Mouse (Mus musculus) lung, adult 2 months (tissue): ENCODE data around the gene Olfr325. TPM values are rescaled to one million over a fixed set of nuclear protein-coding genes. Genes with fewer than 3 reads are reported as not detected.
"Not testable (repeated sequence)": the region's sequence is repeated elsewhere in the genome, so short reads cannot be mapped to it uniquely, and the experiment has no call there.

Experiments
- DNase-seq: peaks from one replicate; pipeline ENCODE4 v3.0.0; 2022
- H3K4me1 ChIP-seq: fragments of 200-500 bp; 2 replicates; pipeline ENCODE4 v1.6.1; 2011; ENCODE audit warnings: low read length; ENCODE audit not compliant: control insufficient read depth, insufficient read depth
- H3K4me3 ChIP-seq: fragments of 200-500 bp; replicated peaks from 2 replicates; pipeline ENCODE3; 2011; ENCODE audit warnings: low read depth, mild to moderate bottlenecking, control low read depth, low read length; ENCODE audit errors: extremely low read depth
- CTCF ChIP-seq: fragments of 200-500 bp; IDR thresholded peaks from 2 replicates; pipeline ENCODE4 v1.5.1; 2011; ENCODE audit warnings: mild to moderate bottlenecking, low read length, control low read depth; ENCODE audit not compliant: insufficient read depth
- POLR2A ChIP-seq: fragments of 200-500 bp; IDR thresholded peaks from 2 replicates; pipeline ENCODE4 v1.6.1; 2011; ENCODE audit warnings: low read depth, mild to moderate bottlenecking, control low read depth, low read length, borderline replicate concordance; ENCODE audit errors: extremely low read depth
- WGBS: fragments of 180-500 bp; shearing (Covaris S2); methylation state at CpG from one replicate; pipeline ENCODE4 v1.1.7; 2018; 5-methylcytosine and 5-hydroxymethylcytosine counted together
- polyA plus RNA-seq: library from polyadenylated mRNA; depleted of rRNA; stranded (reverse); fragments of >200 nt; gene quantifications from 2 replicates; pipeline ENCODE4 v1.2.3, GENCODE M21; 2012; rRNA removed

Gene Olfr325
- not detected in 2 replicates for polyA plus RNA-seq

- TF ChIP-seq POLR2A (no peak), CTCF (no peak)
- 75% methylated on average over 1 of the region's 1 CpGs for WGBS
- Histone ChIP-seq H3K4me1 (no peaks in the 10 kb centered on the region), H3K4me3 (no peak within 1 kb of the TSS)
- DNase-seq = no peak
Observed at GRCm38 (mm10) chr11:58577430-58577829, at the start of gene Olfr325. Gene Olfr325, plus strand, starts transcription at chr11:58577730.

GRCm38 (mm10) chr11:58534736-58535135 lies 42.8 kb upstream of the Olfr325 start, which contains the start of gene Olfr330:
Gene Olfr330, minus strand, starts transcription at chr11:58534836.
- H3K4me1 ChIP-seq, H3K4me3 ChIP-seq, DNase-seq: not testable (repeated sequence)

GRCm38 (mm10) chr11:58546322-58546721 lies 31.2 kb upstream of the Olfr325 start, which contains the start of gene Olfr329-ps:
Gene Olfr329-ps, minus strand, starts transcription at chr11:58546422.
- H3K4me3 ChIP-seq = no peak within 1 kb of the TSS
- TF ChIP-seq POLR2A (no peak), CTCF (no peak)
- 70% methylated on average over 5 of the region's 5 CpGs for WGBS
- no peak for DNase-seq
- no peaks in the 10 kb centered on the region for H3K4me1 ChIP-seq

- WGBS = 83% methylated on average over 1 of the region's 1 CpGs
- DNase-seq = no peak
- no peak for TF ChIP-seq CTCF
- TF ChIP-seq POLR2A = no peak
Observed at GRCm38 (mm10) chr11:58555536-58555935, 22.0 kb upstream of the Olfr325 start, which contains the start of gene Olfr328. Gene Olfr328, minus strand, starts transcription at chr11:58555636.

GRCm38 (mm10) chr11:58570405-58570804 lies 7.1 kb upstream of the Olfr325 start, which contains the start of gene Olfr224:
Gene Olfr224, minus strand, starts transcription at chr11:58570553.
- 59% methylated on average over 5 of the region's 5 CpGs for WGBS
- H3K4me1 ChIP-seq = no peaks in the 10 kb centered on the region
- no peak for TF ChIP-seq CTCF
- TF ChIP-seq POLR2A = no peak
- DNase-seq = no peak
- no peak within 1 kb of the TSS for H3K4me3 ChIP-seq

More at GRCm38 (mm10) chr11:58555536-58555935, 22.0 kb upstream of the Olfr325 start, which contains the start of gene Olfr328:
- Histone ChIP-seq H3K4me1 (no peaks in the 10 kb centered on the region), H3K4me3 (no peak within 1 kb of the TSS)

GRCm38 (mm10) chr11:58578636-58579035 lies 1.1 kb downstream of the Olfr325 start:
- WGBS = 62% methylated on average over 8 of the region's 8 CpGs
- DNase-seq = no peak

GRCm38 (mm10) chr11:58587898-58588348 lies 10.4 kb downstream of the Olfr325 start:
- DNase-seq = peak; percentile 22
- 67% methylated on average over 7 of the region's 7 CpGs for WGBS
- TF ChIP-seq POLR2A (no peak), CTCF (0 out of 2 replicates have a peak, but pooled peaks have one; percentile 29)

More at GRCm38 (mm10) chr11:58578636-58579035, 1.1 kb downstream of the Olfr325 start:
- Histone ChIP-seq H3K4me1 (no peaks in the 10 kb centered on the region), H3K4me3 (no peak overlapping the region)
- TF ChIP-seq POLR2A (no peak), CTCF (no peak)

GRCm38 (mm10) chr11:58588620-58589250 lies 11.2 kb downstream of the Olfr325 start:
- Histone ChIP-seq H3K4me3 (no peak overlapping the region), H3K4me1 (no peaks in the 10 kb centered on the region)
- WGBS = 55% methylated on average over 3 of the region's 3 CpGs
- TF ChIP-seq CTCF (no peak), POLR2A (no peak)
- DNase-seq = no peak

More at GRCm38 (mm10) chr11:58587898-58588348, 10.4 kb downstream of the Olfr325 start:
- H3K4me3 ChIP-seq = no peak overlapping the region
- no peaks in the 10 kb centered on the region for H3K4me1 ChIP-seq

- TF ChIP-seq CTCF (no peak), POLR2A (no peak)
- no peak within 1 kb of the TSS for H3K4me3 ChIP-seq
- no peaks in the 10 kb centered on the region for H3K4me1 ChIP-seq
- WGBS = 78% methylated on average over 6 of the region's 6 CpGs
- DNase-seq = no peak
Observed at GRCm38 (mm10) chr11:58594814-58595213, 17.3 kb downstream of the Olfr325 start, which contains the start of gene Olfr324. Gene Olfr324, plus strand, starts transcription at chr11:58595114.

- Histone ChIP-seq H3K4me3 (no peak overlapping the region), H3K4me1 (no peaks in the 10 kb centered on the region)
- TF ChIP-seq POLR2A (no peak), CTCF (no peak)
- WGBS = 78% methylated on average over 13 of the region's 13 CpGs
- no peak for DNase-seq
Observed at GRCm38 (mm10) chr11:58597837-58598236, 20.3 kb downstream of the Olfr325 start.
